Mouse (Mus musculus): ENCODE results near the gene Ppp1r16b.

Gene Ppp1r16b

DNA sequence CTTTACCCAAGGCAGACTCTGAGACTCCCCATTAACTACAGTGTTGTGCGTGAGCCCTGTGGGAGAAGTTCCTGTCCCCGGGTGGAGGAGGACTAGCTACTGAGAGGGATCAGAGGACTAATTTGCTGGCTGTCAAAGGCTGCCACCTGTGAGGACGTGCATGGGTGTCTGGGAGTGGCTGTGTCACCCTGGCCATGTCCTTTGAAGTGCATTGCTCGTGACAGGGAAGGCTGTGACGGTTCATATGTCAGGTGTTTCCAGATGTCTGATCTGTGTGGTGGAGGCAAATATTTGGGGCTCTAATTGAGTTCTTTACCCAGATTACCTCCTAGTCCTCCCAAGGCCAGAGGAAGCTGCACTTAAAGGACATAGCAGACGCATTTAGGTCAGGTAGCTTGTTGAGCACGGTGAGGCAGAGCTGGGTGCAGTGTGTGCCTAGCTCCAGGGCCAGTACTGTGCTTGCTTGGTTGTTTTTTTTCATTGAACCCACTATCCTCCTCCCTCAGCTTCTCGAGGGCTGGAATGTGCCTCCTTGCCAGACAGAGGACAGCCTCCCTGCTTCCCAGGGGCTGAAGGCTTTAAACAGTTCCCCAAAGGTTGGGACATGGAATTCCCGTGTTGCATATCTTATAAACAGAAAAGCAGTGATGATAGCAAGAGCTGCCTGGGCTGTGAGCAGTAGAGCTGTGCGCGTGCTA, 106.0 kb downstream of the Ppp1r16b start:
- no peak for DNase-seq

DNA sequence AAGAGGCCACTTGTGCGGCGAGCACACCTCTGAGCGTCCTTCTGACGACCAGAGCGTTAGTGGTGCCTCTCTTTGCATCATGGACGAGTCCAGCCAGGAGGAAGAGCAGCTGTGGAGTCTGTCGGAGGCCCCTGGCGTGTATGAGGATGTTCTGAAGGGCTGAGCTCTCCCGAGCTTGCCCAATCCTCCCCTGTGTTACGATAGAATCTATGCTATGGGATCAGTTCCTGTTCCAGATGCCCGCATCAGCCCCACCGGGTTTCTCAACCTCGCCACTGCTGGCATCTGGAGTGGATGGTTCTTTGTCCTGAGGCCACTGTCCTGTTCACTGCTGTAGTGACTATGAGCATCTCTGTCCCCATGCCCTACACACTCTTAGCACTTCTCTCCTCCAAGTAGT, 107.6 kb downstream of the Ppp1r16b start:
- DNase-seq, result no peak

DNA sequence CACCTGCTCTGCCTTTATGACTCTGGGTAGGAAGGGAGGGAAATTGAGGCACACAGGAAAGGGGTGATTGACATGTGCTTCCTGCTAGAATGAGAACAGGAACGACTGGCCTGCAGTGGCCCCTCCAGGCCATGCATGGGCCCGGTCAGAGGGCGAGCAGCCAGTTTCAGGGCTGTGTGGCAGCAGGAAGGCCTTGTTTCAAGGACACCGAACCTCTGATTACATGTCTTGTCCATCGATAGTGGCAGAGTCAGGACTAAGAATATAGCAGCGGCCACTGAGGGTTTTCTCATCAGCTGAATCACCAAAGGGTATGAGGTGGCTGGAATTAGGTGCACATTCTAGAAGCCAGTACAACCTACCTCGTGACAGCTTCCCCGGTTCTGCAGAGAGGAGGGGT, 109.7 kb downstream of the Ppp1r16b start:
- no peak for DNase-seq

DNA sequence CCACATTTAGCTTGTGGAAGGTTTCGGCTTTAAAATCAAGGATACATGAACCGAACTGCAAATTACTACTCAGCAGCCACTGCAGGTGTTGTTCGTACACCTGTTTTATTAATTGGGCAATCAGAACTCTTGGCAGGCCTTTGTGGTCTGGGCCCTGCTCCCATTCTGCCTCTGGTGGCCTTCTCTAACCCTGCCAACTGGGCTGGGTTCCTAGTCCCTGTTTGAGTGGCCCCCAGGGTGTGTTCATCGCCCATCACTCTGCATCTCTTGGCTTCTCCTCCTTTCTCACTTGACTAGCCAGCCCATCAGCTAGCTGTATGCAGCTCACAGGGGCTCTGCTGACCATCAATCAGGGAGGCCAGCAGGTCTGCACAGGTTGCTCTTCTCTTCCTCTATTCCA, 111.5 kb downstream of the Ppp1r16b start:
- DNase-seq, result no peak

DNA sequence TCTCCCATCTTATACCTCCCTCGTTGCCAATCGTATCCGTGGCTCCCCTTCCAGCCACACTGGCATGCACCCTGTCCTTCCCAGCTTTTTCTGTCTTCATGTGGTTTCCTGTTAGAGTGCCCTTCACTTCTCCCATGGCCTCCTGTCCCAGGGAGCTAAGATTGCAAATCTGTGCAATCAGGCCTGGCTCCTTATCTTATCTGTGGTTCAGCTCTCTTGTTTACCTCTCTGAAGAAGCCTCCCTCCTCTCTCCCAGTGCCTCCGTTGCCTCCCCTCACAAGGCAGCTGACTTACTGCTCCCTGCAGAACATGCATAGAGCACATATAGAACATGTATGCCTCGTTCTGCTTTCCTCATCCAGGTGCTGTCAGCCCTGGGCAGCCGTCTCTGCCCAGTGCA, 112.3 kb downstream of the Ppp1r16b start:
- DNase-seq, result no peak

DNA sequence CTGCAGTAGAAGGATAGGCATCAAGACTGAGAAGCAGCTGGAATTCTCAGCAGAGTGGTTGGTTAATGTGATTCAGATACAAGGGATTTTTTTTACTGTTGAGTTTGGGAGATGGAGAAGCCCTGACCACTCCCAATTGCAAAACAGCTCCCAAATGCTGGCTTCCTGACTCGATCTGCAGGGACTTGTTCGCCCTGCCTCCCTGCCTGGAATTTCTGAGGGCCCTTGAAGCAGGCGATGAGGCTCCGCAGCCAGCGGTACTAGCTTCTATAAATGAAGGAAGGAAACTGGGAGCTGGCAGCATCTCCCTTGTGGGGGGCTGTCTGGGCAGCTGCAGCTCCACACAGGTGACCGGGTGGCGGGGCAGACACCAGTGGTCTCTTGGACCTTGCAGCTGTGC, 113.2 kb downstream of the Ppp1r16b start:
- no peak for DNase-seq

DNA sequence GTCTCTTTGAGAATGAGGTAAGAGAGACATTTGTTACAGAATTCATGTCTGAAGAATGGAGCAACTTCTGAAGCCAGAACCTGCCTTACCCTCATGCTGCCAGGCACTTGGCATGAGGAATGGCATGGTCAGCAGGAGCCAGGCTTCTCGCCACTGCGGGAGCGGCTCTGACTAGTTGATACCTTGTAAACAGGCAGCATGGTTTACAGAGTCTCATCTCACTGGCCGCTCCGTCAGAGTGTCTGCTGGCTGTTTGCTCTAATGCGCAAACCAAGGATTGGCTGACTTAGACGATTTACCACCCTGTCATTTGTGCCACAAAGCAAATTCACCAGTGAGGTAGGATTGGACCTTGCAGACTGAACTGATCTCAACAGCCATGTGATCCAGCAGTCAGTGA, 115.9 kb downstream of the Ppp1r16b start:
- DNase-seq, result no peak

DNA sequence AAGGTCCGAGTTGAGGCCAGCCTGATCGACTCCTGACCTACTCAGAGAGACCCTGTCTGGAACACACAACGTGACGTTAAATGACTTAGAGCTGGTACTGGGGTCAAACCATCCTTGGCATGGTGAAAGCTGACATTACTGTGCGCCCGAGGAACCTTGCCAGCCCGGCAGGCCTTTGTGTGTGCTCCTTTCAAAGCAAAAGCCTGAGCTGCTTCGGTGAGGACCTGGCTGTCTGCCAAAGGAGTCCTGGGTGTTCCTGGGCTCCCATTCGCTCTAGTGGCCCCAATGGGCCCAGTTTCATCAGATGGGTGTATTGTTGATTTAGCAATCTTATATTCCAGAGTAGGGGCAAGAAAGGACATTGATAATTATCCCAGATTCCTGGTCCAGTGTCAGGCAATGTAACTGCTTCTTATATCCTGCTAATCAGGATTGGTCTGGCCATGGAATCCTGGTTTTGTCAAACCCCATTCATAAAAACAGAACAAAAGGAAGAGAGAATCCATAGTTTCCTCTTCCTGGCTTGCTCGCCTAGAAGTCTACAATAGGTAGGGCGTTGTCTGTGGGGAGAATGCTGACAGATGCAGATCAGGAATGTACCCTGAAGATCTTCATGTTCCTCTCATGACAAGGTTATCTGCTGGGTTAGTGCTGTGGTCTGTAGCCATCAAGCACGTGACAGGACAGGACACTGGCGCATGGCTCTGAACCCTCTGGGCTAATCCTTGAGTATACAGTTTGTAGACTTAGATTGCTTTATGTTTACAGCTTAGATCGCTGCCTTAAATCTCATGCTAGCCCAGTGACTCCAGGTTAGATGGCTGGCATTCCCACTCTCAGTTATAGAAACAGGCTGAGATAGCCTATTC, 122.0 kb downstream of the Ppp1r16b start:
- DNase-seq, result no peak

DNA sequence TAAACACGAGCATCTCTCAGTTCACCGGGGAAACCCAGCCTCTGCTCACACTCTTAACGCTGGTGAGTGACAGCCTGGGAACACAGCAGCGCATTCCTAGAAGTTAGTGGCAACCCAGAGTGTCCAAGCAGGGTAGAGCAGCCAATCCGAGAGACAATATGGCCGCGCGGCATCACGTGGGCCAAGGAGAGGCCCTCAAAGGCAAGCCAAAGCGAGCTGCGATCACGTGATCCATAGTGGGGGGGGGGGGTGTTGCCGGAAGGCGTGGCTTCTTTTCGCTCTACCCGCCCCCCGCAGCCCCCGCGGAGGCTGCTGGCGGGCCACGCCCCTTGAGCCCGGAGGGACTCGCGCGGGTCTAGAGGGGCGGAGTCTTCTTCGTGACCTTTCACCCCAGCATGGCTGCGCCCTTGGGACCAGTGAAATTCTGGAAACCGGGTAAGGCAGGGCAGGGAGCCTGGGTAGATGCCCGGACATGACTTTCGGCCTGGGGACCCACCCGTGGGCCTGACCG, 129.4 kb downstream of the Ppp1r16b start, which contains the start of gene Dhx35:
TSS of gene Dhx35 (plus strand) at position 314 of the 511 bp plus-strand sequence.
- DNase-seq, result peak; percentile 93

DNA sequence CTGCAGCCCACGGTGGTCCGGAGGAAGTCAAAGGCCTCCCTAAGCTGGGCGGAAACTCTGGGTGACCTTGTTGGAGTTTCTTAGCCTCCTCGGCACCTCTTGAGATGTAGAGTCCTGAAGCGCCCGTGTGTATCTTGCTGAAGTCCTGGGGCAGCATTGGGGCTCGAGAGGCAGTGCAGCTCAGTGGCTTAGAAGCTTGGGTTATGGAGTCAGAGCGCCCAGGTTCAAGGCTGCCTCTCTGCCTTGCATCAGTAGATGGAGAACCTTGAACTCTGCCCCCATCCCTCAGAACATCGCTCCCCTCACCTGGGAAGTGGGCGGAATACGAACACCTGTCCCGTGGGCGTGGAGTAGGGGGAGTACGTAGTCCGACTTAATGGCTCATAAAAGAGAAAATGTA, 129.8 kb downstream of the Ppp1r16b start:
- no peak for DNase-seq

DNA sequence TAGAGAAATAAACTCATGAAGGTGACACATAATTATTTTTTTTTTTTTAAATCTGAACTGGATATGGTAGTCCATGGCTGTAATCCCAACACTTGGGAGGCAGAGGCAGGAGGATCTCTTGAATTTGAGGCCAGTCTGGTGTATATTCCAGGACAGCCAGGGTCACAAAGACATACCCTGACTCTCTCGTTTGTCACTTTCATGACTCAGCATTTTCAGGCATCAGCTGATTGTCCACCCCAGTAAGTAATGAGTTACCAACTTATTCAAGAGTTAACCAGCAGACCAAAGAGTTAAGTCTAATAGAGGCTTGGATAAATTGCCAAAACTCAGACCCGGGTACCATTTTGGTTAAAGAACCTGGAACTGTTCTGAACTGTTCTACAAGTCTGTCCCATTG, 130.7 kb downstream of the Ppp1r16b start:
- peak; percentile 12 for DNase-seq

DNA sequence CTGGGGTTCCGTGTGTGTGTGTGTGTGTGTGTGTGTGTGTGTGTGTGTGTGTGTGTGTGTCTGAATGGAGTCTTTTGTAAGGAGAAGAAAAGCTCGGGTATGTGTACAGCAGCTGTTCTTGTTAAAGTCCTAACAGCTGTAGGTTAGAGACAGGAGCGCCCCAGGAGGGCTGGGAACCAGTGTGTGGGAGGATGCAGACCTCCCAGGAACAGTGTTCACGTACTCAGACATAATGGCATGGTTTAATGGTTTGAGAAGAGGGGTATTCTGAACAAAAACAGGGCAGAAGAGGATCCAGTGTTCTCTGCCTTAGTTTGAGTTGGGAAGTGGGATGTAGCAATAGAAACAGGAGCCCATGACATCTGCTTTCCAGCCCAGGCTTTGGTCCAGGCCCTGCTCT, 134.1 kb downstream of the Ppp1r16b start:
- DNase-seq, result no peak

DNA sequence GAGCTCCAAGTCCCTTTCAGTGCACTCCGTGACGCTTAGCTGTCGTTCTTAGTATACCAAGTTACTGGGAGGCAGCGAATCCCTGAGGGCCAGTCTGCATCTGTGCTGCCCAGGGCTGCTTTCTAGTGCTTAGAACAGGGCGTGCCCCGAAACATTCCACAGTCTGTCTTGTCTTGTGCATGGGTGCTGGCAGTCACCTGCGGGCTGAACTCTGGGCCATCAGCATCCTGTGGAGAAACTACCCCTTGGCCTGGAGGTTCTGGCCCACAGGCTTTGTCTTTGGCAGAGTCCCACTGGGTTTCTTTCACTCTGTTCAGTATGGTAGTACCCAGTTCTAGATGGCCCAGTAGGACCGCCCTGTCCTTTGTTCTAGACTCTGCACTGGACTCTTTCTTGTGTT, 135.6 kb downstream of the Ppp1r16b start:
- no peak for DNase-seq

DNA sequence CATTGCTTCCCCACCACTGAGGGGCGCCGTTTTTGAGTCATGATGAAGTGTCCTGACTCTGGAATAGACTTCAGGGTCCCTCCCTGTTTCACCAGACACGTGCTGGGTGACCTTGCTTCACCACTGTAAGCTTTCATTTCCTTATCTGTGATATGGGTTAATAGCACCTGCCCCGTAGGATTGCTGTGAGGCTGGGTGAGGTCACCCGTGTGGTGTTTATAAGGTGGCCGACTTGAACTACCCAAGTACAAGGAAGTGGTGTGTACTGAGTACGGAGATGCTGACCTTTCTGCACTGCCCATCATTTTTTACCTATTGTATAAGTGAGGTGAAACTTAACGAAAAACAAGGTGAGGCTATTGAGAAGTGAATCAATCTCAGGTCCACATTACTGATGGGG, 138.4 kb downstream of the Ppp1r16b start:
- DNase-seq, result no peak

DNA sequence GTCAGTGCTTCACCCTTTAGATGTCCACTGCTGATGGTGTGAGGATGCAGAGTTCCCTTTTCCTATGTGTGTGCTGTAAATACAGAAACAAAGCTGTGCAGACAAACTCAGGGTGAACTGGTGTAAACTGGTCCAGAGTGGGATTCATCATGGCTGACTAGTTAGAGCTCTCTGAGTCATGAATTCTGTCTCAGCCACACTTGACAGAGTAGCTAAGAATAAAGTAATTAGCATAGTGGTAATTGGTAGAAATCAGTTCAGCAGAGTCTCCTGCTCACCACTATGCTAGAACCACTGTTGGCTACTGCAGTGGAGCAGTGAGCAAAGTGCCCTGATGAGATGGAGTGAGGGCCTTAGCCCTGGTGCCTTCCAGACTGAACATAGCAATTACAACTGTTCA, 150.5 kb downstream of the Ppp1r16b start:
- no peak for DNase-seq

Measured in cerebellum, adult 9-11 months (tissue).